Mouse (Mus musculus): Measurements from ENCODE around the gene Boc.

DNA sequence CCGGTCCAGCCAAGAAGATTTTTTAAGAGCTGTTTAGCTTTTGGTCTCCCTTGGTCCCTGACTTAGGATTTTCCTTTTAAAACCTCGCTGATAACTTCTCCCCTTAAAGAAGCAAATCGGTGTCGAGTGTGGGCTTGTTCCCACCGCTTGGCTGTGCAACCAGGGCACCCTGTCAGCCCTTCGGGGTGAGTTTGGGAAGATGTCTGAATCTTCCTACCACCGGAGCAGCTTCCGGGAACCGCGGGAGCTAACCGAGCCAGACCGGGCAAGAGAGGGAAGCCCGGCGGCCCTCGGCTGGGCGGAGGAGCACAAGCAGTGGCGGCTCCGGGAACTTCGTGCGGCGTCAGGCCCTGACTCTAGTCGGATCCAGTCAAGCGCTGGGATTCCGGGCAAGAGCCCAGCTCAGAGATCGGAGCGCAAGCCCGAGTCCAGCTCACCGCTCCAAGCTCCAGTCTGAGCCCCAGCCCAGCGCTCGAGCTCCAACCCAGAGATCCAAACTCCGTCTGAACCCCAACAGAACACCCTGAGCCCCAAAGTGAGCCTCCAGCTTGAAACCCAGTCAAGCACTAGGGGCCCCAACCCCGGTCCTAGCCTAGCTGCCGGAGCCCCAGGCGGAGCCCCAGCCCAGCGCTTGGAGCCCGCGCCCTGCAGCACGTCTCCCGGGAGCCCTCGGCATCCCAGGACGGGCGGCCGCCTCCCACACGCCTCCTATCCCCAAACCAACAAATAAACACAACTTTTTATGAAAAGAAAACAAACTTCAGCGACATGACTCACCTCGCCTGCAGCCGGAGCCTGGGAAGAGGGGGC lies 831 bp downstream of the Boc start:
- TF ChIP-seq CTCF (conservative IDR thresholded peaks at IDR 0.05; ENCODE audit: insufficient read depth, insufficient read length, low read depth, low read length) (no peak), POLR2A (IDR thresholded peaks at IDR 0.05; ENCODE audit: low read depth, low read length) (no peak)
